Mouse (Mus musculus): ENCODE data around the gene Mast1. TPM values are rescaled to one million over a fixed set of nuclear protein-coding genes. Genes with fewer than 3 reads are reported as not detected.

Mast1 gene
- polyA plus RNA-seq, 1 experiment from 2014 or later, result 14.2 TPM

DNA sequence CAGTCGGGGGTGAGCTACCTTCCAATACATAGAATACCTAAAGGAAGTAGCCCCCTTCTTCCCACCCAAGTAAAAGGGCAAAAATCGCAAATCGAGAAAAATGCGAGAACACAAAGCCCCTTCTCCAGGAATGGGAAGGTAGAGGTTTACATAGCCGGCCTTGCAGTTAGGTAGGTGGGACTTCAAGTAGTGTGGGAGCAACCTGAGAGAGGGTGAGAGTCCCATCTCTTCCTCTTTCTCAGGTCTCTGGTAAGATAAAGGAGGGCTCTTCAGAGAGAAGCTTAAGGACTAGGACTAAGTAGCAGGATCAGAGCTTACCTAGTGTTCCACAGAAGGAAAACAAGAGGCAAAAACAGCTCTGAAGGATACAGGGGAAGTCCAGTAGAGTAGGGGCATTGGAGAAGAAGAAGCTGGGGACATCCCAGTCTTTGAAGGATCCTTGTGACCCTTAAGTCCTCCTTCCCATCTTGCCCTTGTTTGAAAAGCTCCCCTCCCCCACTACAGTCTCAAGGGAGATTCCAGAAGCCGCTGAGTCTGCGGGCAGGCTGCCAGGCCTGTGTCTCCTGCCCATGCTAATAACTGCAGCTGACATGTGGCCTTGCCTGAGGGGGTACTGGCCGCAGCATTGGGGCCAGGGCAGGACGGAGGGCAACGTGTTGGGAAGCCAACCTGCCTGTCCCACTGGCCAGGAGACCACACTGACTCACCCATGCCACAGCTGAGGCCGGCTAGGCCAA is 43.6 kb upstream of the Mast1 start:
- H3K27me3 ChIP-seq (ENCODE audit: control insufficient read depth, insufficient read depth, low read length), result peaks cover 40% of the 10 kb centered on the region
- WGBS, result 39% methylated on average over 11 of the region's 11 CpGs
- no peaks in the 10 kb centered on the region for H3K36me3 ChIP-seq (ENCODE audit: control insufficient read depth, insufficient read depth, low read length)
- peaks cover 44% of the 10 kb centered on the region for H3K4me1 ChIP-seq (replicated peaks; ENCODE audit: control insufficient read depth, insufficient read depth, low read length)
- no peak overlapping the region for H3K9ac ChIP-seq (ENCODE audit: low read length)
- H3K27ac ChIP-seq (ENCODE audit: low read depth, low read length), result no peak overlapping the region
- no peaks in the 10 kb centered on the region for H3K9me3 ChIP-seq (ENCODE audit: control insufficient read depth, low read length)
- ATAC-seq (replicated peaks; ENCODE audit: low FRiP score), result no peak
- no peak overlapping the region for H3K4me2 ChIP-seq (ENCODE audit: low read depth, low read length, severe bottlenecking)
- no peak for DNase-seq (ENCODE audit: low spot score)
- no peak overlapping the region; the same call in 1 of the 2 replicates for H3K4me3 ChIP-seq (ENCODE audit: low read depth, low read length)

DNA sequence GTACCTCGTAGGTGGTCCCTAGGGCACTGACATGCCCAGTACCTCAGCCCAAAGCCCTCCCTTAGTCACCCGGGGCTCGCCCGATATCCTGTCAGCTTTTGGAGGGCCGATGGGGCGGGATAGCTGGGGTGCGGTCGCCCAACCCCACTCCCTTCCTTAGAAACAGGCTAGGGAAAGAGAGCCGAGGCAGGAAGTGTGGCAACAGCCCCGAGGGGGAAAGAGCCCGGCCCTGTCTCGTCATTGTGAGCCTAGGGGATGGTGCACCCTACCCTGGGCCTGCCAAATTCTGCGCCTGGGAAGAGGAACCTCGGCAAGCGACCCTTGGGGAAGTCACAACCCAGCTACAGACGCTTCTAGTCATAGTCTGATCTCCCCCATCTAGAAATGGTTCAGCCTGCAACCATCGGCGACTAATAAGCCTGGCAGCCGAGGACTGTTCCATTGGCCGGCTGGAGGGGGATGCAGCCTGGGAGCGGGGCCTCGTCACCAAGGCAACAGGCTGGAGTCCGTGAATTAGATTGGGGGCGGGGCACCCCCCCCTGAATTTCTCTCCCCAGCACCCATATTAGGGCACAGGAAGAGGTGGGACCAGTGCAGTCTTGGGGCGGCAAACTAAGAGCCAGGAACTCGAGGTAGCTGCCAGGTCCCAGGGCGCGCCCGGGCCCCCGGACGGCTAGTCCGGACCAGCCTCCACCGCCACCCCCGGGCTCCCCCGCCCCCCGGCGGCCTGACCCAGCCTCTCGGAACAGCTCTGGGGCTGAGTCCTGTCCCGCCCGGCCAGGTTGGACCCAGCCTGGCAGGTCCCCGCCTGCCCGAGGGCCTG is 42.7 kb upstream of the Mast1 start:
- ATAC-seq (replicated peaks; ENCODE audit: low FRiP score) (no peak; the same call in 1 of the 2 replicates), DNase-seq (ENCODE audit: low spot score) (peak; percentile 89)
- peak overlapping the region; percentile 97 for H3K4me2 ChIP-seq (ENCODE audit: low read depth, low read length, severe bottlenecking)
- no peaks in the 10 kb centered on the region for H3K9me3 ChIP-seq (ENCODE audit: control insufficient read depth, low read length)
- H3K27ac ChIP-seq (ENCODE audit: low read depth, low read length), result no peak overlapping the region
- H3K27me3 ChIP-seq (ENCODE audit: control insufficient read depth, insufficient read depth, low read length), result peaks cover 40% of the 10 kb centered on the region
- no peaks in the 10 kb centered on the region for H3K36me3 ChIP-seq (ENCODE audit: control insufficient read depth, insufficient read depth, low read length)
- H3K9ac ChIP-seq (ENCODE audit: low read length), result peak overlapping the region; percentile 41; the same call in 1 of the 2 replicates
- H3K4me1 ChIP-seq (replicated peaks; ENCODE audit: control insufficient read depth, insufficient read depth, low read length), result peaks cover 36% of the 10 kb centered on the region
- 2% methylated on average over 42 of the region's 42 CpGs for WGBS
- peak overlapping the region; percentile 25 for H3K4me3 ChIP-seq (ENCODE audit: low read depth, low read length)

DNA sequence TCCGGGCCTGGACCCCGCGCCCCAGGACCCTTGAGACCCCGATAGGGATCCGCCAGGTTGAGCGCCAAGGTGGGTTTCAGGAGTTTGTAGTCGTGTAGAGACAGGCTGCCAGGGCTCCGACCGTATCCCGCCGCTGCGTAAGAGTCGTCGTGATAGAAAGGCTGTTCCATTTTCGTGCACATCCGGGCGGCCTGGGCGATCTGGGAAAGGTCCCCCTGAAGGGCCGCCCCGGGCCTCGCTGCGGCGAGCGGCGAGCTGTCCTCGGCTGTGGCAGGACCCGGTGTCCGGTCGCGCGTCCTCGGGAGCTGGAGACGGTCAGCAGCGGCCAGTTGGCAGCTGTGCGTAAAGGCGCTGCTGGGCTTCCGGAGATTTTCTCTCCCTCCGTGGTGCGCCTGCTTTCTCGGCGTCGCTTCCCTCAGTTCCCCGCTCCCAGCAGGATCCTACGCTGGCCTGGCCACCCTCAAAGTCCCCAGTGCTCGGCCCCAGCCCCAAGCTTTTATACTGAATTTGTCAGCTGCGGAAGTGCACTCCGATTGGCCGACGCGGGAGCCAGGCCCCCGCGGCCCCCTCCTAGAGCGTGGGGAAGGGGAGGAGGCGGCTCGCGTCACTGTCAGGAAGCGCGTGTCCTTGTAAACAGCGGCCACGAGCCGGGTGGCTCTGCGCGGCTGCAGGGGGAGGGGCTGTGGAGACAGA is 41.2 kb upstream of the Mast1 start, which contains the start of gene Junb:
TSS of gene Junb (minus strand) at position 471 of the 693 bp plus-strand sequence.
- H3K27ac ChIP-seq (ENCODE audit: low read depth, low read length), result no peak within 1 kb of the TSS

DNA sequence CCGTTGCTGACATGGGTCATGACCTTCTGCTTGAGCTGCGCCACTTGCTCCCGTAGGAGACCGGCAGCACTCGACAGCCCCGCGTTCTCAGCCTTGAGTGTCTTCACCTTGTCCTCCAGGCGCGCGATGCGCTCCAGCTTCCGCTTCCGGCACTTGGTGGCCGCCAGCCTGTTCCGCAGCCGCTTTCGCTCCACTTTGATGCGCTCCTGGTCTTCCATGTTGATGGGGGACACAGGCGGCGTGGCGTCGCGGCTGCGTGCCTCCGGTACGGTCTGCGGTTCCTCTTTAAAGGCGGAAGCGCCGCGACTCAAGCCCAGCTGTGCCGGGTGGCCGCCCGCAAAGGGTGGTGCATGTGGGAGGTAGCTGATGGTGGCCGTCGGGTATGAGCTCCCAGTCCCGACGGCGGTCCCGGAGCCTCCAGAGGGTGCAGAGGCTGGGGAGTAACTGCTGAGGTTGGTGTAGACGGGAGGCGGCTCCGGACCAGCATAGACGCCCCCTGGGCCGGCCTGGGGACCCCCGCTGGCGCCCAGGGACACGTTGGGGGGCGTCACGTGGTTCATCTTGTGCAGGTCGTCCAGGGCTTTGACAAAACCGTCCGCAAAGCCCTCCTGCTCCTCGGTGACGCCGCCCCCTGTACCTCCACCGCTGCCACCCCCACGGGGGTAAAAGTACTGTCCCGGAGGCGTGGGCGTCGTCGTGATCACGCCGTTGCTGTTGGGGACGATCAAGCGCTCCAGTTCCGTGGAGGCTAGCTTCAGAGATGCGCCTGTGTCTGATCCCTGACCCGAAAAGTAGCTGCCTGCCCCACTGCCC is 40.5 kb upstream of the Mast1 start:
- WGBS, result 2% methylated on average over 69 of the region's 70 CpGs

More for the DNA sequence above, 41.2 kb upstream of the Mast1 start, which contains the start of gene Junb:
- DNase-seq (ENCODE audit: low spot score), result peak; percentile 89
- under 1% methylated on average over 63 of the region's 63 CpGs for WGBS
- Histone ChIP-seq H3K4me1 (replicated peaks; ENCODE audit: control insufficient read depth, insufficient read depth, low read length) (peaks cover 32% of the 10 kb centered on the region), H3K36me3 (ENCODE audit: control insufficient read depth, insufficient read depth, low read length) (no peaks in the 10 kb centered on the region), H3K27me3 (ENCODE audit: control insufficient read depth, insufficient read depth, low read length) (peaks cover 40% of the 10 kb centered on the region), H3K9ac (ENCODE audit: low read length) (peak within 1 kb of the TSS; percentile 45), H3K4me3 (ENCODE audit: low read depth, low read length) (peak within 1 kb of the TSS; percentile 40), H3K9me3 (ENCODE audit: control insufficient read depth, low read length) (no peaks in the 10 kb centered on the region), H3K4me2 (ENCODE audit: low read depth, low read length, severe bottlenecking) (peak within 1 kb of the TSS; percentile 97)
- ATAC-seq (replicated peaks; ENCODE audit: low FRiP score), result peak; percentile 31

DNA sequence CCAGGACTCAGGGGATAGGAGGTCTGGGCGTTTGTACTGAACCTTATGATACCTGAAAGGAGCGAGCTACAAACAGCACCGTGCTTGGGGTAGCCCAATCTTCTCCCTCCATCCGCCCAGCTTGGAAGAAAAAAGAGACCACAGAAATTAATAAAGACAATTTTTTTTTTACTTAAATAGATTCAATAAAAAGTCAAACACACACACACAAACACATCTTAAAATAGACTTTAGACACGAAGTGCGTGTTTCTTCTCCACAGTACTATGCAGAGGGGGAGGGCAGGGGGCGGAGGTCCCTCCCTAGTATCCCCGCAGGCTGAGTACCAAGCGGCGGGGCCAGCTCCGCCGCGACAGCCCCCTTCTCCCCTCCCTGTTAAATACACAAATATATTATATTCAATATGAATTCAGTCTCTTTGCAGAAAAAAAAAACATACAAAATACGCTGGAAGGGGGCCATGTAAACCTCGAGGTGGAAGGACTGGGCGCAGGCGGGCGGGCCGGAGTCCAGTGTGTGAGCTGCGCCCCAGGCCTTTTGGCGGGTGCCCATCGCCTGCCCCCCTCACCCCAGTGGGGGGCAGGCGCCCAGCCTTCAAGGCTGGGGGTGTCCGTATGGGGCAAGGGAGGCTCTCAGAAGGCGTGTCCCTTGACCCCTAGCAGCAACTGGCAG is 39.7 kb upstream of the Mast1 start:
- Histone ChIP-seq H3K4me3 (ENCODE audit: low read depth, low read length) (peak overlapping the region; percentile 40), H3K9ac (ENCODE audit: low read length) (0 out of 2 replicates have a peak overlapping the region, but pooled peaks have one; percentile 31), H3K27ac (ENCODE audit: low read depth, low read length) (no peak overlapping the region), H3K4me1 (replicated peaks; ENCODE audit: control insufficient read depth, insufficient read depth, low read length) (peaks cover 32% of the 10 kb centered on the region), H3K9me3 (ENCODE audit: control insufficient read depth, low read length) (no peaks in the 10 kb centered on the region), H3K27me3 (ENCODE audit: control insufficient read depth, insufficient read depth, low read length) (peaks cover 40% of the 10 kb centered on the region), H3K4me2 (ENCODE audit: low read depth, low read length, severe bottlenecking) (peak overlapping the region; percentile 97), H3K36me3 (ENCODE audit: control insufficient read depth, insufficient read depth, low read length) (peaks cover 7% of the 10 kb centered on the region; the same call in 1 of the 2 replicates)
- ATAC-seq (replicated peaks; ENCODE audit: low FRiP score), result no peak
- DNase-seq (ENCODE audit: low spot score), result no peak
- 4% methylated on average over 25 of the region's 25 CpGs for WGBS

More for the DNA sequence above, 40.5 kb upstream of the Mast1 start:
- Histone ChIP-seq H3K4me3 (ENCODE audit: low read depth, low read length) (peak overlapping the region; percentile 40), H3K27me3 (ENCODE audit: control insufficient read depth, insufficient read depth, low read length) (peaks cover 40% of the 10 kb centered on the region), H3K9ac (ENCODE audit: low read length) (peak overlapping the region; percentile 24; the same call in 1 of the 2 replicates), H3K9me3 (ENCODE audit: control insufficient read depth, low read length) (no peaks in the 10 kb centered on the region), H3K36me3 (ENCODE audit: control insufficient read depth, insufficient read depth, low read length) (peaks cover 3% of the 10 kb centered on the region; the same call in 1 of the 2 replicates), H3K4me1 (replicated peaks; ENCODE audit: control insufficient read depth, insufficient read depth, low read length) (peaks cover 32% of the 10 kb centered on the region), H3K4me2 (ENCODE audit: low read depth, low read length, severe bottlenecking) (peak overlapping the region; percentile 97), H3K27ac (ENCODE audit: low read depth, low read length) (no peak overlapping the region)
- DNase-seq (ENCODE audit: low spot score) (peak; percentile 77), ATAC-seq (replicated peaks; ENCODE audit: low FRiP score) (no peak)

DNA sequence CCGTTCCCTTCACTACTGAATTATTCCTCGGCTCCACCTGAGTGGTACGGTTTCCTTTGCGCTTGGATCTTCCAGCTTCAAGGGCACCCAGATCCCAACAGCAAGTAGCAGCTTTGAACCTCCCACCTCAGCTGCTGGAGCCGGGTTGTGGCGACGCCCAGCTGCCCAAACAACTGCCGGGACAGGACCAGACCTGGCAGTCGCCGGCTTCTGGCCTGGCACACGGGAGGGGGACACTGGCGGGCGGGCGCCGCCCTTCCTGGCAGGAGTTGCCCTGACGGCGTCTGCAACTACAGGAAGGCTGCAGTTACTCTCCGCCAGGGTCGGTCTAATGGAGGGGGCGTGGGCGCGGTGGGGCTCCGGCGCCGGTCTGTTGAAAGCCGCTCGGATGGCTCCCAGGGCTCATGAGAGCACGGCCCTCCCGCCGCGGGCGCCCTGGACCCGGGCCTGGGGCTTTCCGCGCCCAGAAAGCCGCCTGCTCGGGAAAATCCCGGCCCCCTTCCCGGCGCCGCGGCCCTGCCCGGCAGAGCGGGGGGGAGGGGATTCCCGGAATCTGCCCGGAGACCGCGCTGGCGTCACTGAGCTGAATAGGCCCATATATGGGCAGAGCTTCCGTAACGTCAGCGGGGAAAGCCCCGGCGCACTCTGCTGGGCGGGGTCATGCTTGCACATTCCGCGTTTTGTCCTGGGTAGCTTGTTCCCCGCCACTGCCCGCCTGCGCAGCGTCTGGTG is 39.0 kb upstream of the Mast1 start:
- peak overlapping the region; percentile 40 for H3K4me3 ChIP-seq (ENCODE audit: low read depth, low read length)
- ATAC-seq (replicated peaks; ENCODE audit: low FRiP score), result peak; percentile 87
- WGBS, result 1% methylated on average over 56 of the region's 61 CpGs

DNA sequence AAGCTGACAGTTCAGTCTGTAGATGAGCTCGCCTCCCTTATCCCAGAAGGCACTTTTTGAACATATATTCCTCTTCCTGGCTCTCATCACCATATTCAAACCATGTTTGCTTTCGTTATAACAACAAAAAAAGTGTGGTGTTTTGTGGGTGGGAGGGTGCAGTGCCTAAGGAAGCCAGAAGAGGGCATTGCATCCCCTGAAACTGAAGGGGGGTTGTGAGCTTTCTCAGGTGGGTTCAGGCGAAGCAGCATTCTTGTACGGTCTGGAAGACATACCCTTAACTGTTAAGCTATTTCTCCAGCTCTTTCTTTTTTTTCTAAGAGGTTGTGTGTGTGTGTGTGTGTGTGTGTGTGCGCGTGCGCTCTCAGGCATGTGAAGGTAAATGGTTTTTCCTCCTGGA is 38.3 kb upstream of the Mast1 start:
- Histone ChIP-seq H3K4me3 (ENCODE audit: low read depth, low read length) (no peak overlapping the region), H3K27ac (ENCODE audit: low read depth, low read length) (no peak overlapping the region), H3K9me3 (ENCODE audit: control insufficient read depth, low read length) (no peaks in the 10 kb centered on the region), H3K36me3 (ENCODE audit: control insufficient read depth, insufficient read depth, low read length) (peaks cover 11% of the 10 kb centered on the region; the same call in 1 of the 2 replicates), H3K27me3 (ENCODE audit: control insufficient read depth, insufficient read depth, low read length) (peaks cover 32% of the 10 kb centered on the region), H3K4me1 (replicated peaks; ENCODE audit: control insufficient read depth, insufficient read depth, low read length) (peaks cover 33% of the 10 kb centered on the region), H3K9ac (ENCODE audit: low read length) (no peak overlapping the region), H3K4me2 (ENCODE audit: low read depth, low read length, severe bottlenecking) (peak overlapping the region; percentile 97; the same call in 1 of the 2 replicates)
- no peak for ATAC-seq (replicated peaks; ENCODE audit: low FRiP score)
- 29% methylated on average over 7 of the region's 7 CpGs for WGBS
- DNase-seq (ENCODE audit: low spot score), result peak; percentile 77

More for the DNA sequence above, 39.0 kb upstream of the Mast1 start:
- Histone ChIP-seq H3K36me3 (ENCODE audit: control insufficient read depth, insufficient read depth, low read length) (peaks cover 11% of the 10 kb centered on the region; the same call in 1 of the 2 replicates), H3K27me3 (ENCODE audit: control insufficient read depth, insufficient read depth, low read length) (peaks cover 38% of the 10 kb centered on the region), H3K27ac (ENCODE audit: low read depth, low read length) (no peak overlapping the region), H3K4me2 (ENCODE audit: low read depth, low read length, severe bottlenecking) (peak overlapping the region; percentile 97), H3K4me1 (replicated peaks; ENCODE audit: control insufficient read depth, insufficient read depth, low read length) (peaks cover 32% of the 10 kb centered on the region), H3K9ac (ENCODE audit: low read length) (peak overlapping the region; percentile 41), H3K9me3 (ENCODE audit: control insufficient read depth, low read length) (no peaks in the 10 kb centered on the region)
- peak; percentile 97 for DNase-seq (ENCODE audit: low spot score)
